Comparison of ENCODE assay signal across 8 mouse cellular contexts in genomic region chr11:95824071-95824876, GRCm38 (mm10). TPM values are rescaled to one million over a fixed set of nuclear protein-coding genes. Genes with fewer than 3 reads are reported as not detected.
DNase-seq lines count a peak whose midpoint lies in the region; ATAC-seq lines count a peak whose summit lies in the region.

Phospho1 (plus strand) TSS chr11:95824499.

- peaks cover 13% of the 10 kb centered on the region for H3K4me1 ChIP-seq in hindbrain, embryonic 15.5 days (replicated peaks)
- H3K4me1 ChIP-seq in megakaryocyte, embryonic 14.5 days = peaks cover 59% of the 10 kb centered on the region

- ATAC-seq in hindbrain, embryonic 15.5 days (ENCODE audit: low FRiP score, low read depth) = peak; percentile 96

- H3K27me3 ChIP-seq in hindbrain, embryonic 15.5 days = peaks cover 51% of the 10 kb centered on the region
- H3K27me3 ChIP-seq in megakaryocyte, embryonic 14.5 days (replicated peaks) = peaks cover 81% of the 10 kb centered on the region

- H3K36me3 ChIP-seq in hindbrain, embryonic 15.5 days = no peaks in the 10 kb centered on the region
- H3K36me3 ChIP-seq in megakaryocyte, embryonic 14.5 days (replicated peaks; ENCODE audit: low read length) = peaks cover 1% of the 10 kb centered on the region

- H3K9ac ChIP-seq in hindbrain, embryonic 15.5 days = peak within 1 kb of the TSS; percentile 68

- peak within 1 kb of the TSS; percentile 66 for H3K4me3 ChIP-seq in hindbrain, embryonic 15.5 days
- peak within 1 kb of the TSS; percentile 95 for H3K4me3 ChIP-seq in megakaryocyte, embryonic 14.5 days (replicated peaks)

- H3K27ac ChIP-seq in hindbrain, embryonic 15.5 days (replicated peaks) = no peak within 1 kb of the TSS

- peak; percentile 84 for DNase-seq in T-cell, adult 2 months (ENCODE audit: low spot score)
- peak; percentile 94 to 97 for DNase-seq in cerebellum, postnatal 25 days
- peak; percentile 80 to 85 for DNase-seq in frontal cortex, postnatal 36 days (ENCODE audit: low spot score in 2 of 2)
- peak; percentile 72 to 85 for DNase-seq in left cerebral cortex, adult 8-10 months (ENCODE audit: low spot score in 2 of 2)
- DNase-seq in right cerebral cortex, postnatal 10 days (ENCODE audit: low spot score in 2 of 2) = peak; percentile 94
- peak; percentile 91 for DNase-seq in urinary bladder, postnatal 25 days (ENCODE audit: low spot score)

- WGBS in hindbrain, embryonic 15.5 days = under 1% methylated on average over 61 of the region's 78 CpGs

- H3K4me2 ChIP-seq in hindbrain, embryonic 15.5 days = peak within 1 kb of the TSS; percentile 99

- no peaks in the 10 kb centered on the region for H3K9me3 ChIP-seq in hindbrain, embryonic 15.5 days
- H3K9me3 ChIP-seq in megakaryocyte, embryonic 14.5 days = no peaks in the 10 kb centered on the region

RNA-seq across cellular contexts. Expression of gene Phospho1, which starts in this region (rescaled TPM):
- 0.44 and 0.81 TPM in 2 replicates for polyA plus RNA-seq in hindbrain, embryonic 15.5 days (2015; fragmentation: Nextera tagmentation; extraction: Ambion mirVana)
- 10 to 100 TPM; 60.8 to 75.0 (median 67.2) TPM for total RNA-seq in left cerebral cortex, adult 8-10 months (2022)
- 11.0 and 11.8 TPM in 2 replicates for polyA plus RNA-seq in megakaryocyte, embryonic 14.5 days (2012; ENCODE audit: insufficient read depth, low replicate concordance)

Comparison
In these comparisons a context has a peak if more than half of its experiments do, and no peak if none do; other contexts are left out.
1. Peak in ATAC-seq, H3K4me3 ChIP-seq, H3K9ac ChIP-seq and H3K4me2 ChIP-seq in hindbrain, embryonic 15.5 days; RNA of the gene not detected or under 1 TPM.